Mouse (Mus musculus) stomach, postnatal 0 days (tissue): ENCODE data around the gene Pomp.

ENCODE experiments used
- CTCF ChIP-seq: IDR thresholded peaks from 2 replicates; pipeline ENCODE4 v1.5.1; 2016; ENCODE audit warnings: antibody characterized with exemption, low read depth, mild to moderate bottlenecking, moderate library complexity
- EP300 ChIP-seq: optimal IDR thresholded peaks from 2 replicates; pipeline ENCODE3; 2016; ENCODE audit warnings: antibody characterized with exemption

DNA sequence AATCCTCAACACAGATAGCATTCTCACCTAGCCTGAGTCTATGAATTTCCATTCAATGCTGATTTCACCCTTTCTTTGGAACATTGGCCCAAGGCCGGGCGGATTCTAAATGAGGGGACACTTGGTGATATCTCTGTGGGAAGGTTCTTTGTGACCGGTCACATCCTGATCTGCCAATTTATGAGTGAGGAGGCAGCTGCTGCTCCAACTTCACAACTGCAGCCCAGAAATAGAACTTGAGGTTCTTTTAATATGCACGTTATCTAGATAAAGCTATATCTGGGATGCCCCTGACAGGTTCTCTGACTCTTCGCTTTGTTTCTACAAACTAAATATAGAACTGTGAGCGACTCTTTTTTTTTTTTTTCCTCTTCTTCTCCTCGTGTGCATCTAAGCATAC is 10.1 kb upstream of the Pomp start:
- TF ChIP-seq CTCF (no peak), EP300 (no peak)
